Mouse (Mus musculus) forebrain, embryonic 13.5 days (tissue): Measurements from ENCODE around the gene P2rx5. TPM values are rescaled to one million over a fixed set of nuclear protein-coding genes. Genes with fewer than 3 reads are reported as not detected.

Experiments
- ATAC-seq: fragments of 200-750 bp; cut with Nextera tagmentation; 2 replicates; pipeline ENCODE4 v1.8.0; 2017
- H3K27ac ChIP-seq: fragments of 300-500 bp; sonication (generic); 2 replicates; pipeline ENCODE4 v1.5.1; 2015; ENCODE audit warnings: inconsistent platforms, mild to moderate bottlenecking, moderate library complexity
- H3K27me3 ChIP-seq: fragments of 300-500 bp; sonication (generic); 2 replicates; pipeline ENCODE4 v1.6.1; 2015; ENCODE audit warnings: mild to moderate bottlenecking, inconsistent platforms
- H3K36me3 ChIP-seq: fragments of 300-500 bp; sonication (generic); 2 replicates; pipeline ENCODE4 v1.6.1; 2015; ENCODE audit warnings: mild to moderate bottlenecking, inconsistent platforms; ENCODE audit not compliant: poor library complexity, severe bottlenecking
- H3K4me1 ChIP-seq: fragments of 300-500 bp; sonication (generic); 2 replicates; pipeline ENCODE4 v1.6.1; 2015; ENCODE audit warnings: inconsistent platforms
- H3K4me2 ChIP-seq: fragments of 300-500 bp; sonication (generic); 2 replicates; pipeline ENCODE4 v1.6.1; 2015; ENCODE audit warnings: inconsistent platforms, mild to moderate bottlenecking, moderate library complexity
- H3K4me3 ChIP-seq: fragments of 300-500 bp; sonication (generic); 2 replicates; pipeline ENCODE4 v1.5.1; 2015; ENCODE audit warnings: mild to moderate bottlenecking, inconsistent platforms
- H3K9ac ChIP-seq: fragments of 300-500 bp; sonication (generic); 2 replicates; pipeline ENCODE4 v1.6.1; 2015; ENCODE audit warnings: mild to moderate bottlenecking, inconsistent platforms
- H3K9me3 ChIP-seq: fragments of 300-500 bp; sonication (generic); replicated peaks from 2 replicates; pipeline ENCODE4 v1.6.1; 2016; ENCODE audit warnings: inconsistent platforms
- WGBS: fragments of 180-500 bp; shearing (Covaris S2); methylation state at CpG from one replicate; pipeline ENCODE4 v1.1.7; 2015; 5-methylcytosine and 5-hydroxymethylcytosine counted together
- polyA plus RNA-seq: library from polyadenylated mRNA; unstranded; fragments of >200 nt; fragmentation: Nextera tagmentation; extraction: Ambion mirVana; gene quantifications from 2 replicates; pipeline ENCODE4 v1.2.1, GENCODE M21; 2015

P2rx5 gene
- polyA plus RNA-seq, 1 experiment from 2014 or later = 0.26 TPM

- peak within 1 kb of the TSS; percentile 91 for H3K4me3 ChIP-seq
- H3K9ac ChIP-seq = peak within 1 kb of the TSS; percentile 90
- H3K4me1 ChIP-seq = peaks cover 32% of the 10 kb centered on the region
- H3K36me3 ChIP-seq = peaks cover 31% of the 10 kb centered on the region
- peak within 1 kb of the TSS; percentile 79 for H3K27ac ChIP-seq
- H3K4me2 ChIP-seq = peak within 1 kb of the TSS; percentile 84
- WGBS = under 1% methylated on average over 81 of the region's 81 CpGs
- H3K27me3 ChIP-seq = no peaks in the 10 kb centered on the region
- no peaks in the 10 kb centered on the region for H3K9me3 ChIP-seq
- peak; percentile 98 for ATAC-seq
These were observed 16.6 kb downstream of the P2rx5 start, which contains the start of the genes Emc6 and Tax1bp3 for GRCm38 (mm10) chr11:73176608-73177508. Emc6 (minus strand) TSS chr11:73177037. Tax1bp3 (plus strand) TSS chr11:73177083.

- no peak for ATAC-seq
- H3K36me3 ChIP-seq = peaks cover 32% of the 10 kb centered on the region
- peak overlapping the region; percentile 79 for H3K27ac ChIP-seq
- peak overlapping the region; percentile 90 for H3K9ac ChIP-seq
- H3K9me3 ChIP-seq = no peaks in the 10 kb centered on the region
- peaks cover 32% of the 10 kb centered on the region for H3K4me1 ChIP-seq
- H3K4me3 ChIP-seq = peak overlapping the region; percentile 91
- under 1% methylated on average over 28 of the region's 28 CpGs for WGBS
- peak overlapping the region; percentile 63 for H3K4me2 ChIP-seq
- H3K27me3 ChIP-seq = no peaks in the 10 kb centered on the region
These were observed 17.3 kb downstream of the P2rx5 start for GRCm38 (mm10) chr11:73177509-73177875.

- peaks cover 32% of the 10 kb centered on the region for H3K4me1 ChIP-seq
- H3K9me3 ChIP-seq = no peaks in the 10 kb centered on the region
- WGBS = 0% methylated on average over 2 of the region's 2 CpGs
- H3K4me2 ChIP-seq = peak overlapping the region; percentile 63
- no peaks in the 10 kb centered on the region for H3K27me3 ChIP-seq
- H3K9ac ChIP-seq = peak overlapping the region; percentile 90
- H3K27ac ChIP-seq = peak overlapping the region; percentile 79
- H3K4me3 ChIP-seq = peak overlapping the region; percentile 91
- peaks cover 32% of the 10 kb centered on the region for H3K36me3 ChIP-seq
- ATAC-seq = no peak
These were observed 17.7 kb downstream of the P2rx5 start for GRCm38 (mm10) chr11:73177895-73178294.

GRCm38 (mm10) chr11:73185872-73186615, 25.8 kb downstream of the P2rx5 start:
- ATAC-seq = no peak
- no peak overlapping the region for H3K27ac ChIP-seq
- no peaks in the 10 kb centered on the region for H3K27me3 ChIP-seq
- H3K9ac ChIP-seq = no peak overlapping the region
- H3K36me3 ChIP-seq = peaks cover 84% of the 10 kb centered on the region
- H3K9me3 ChIP-seq = no peaks in the 10 kb centered on the region
- H3K4me1 ChIP-seq = no peaks in the 10 kb centered on the region
- H3K4me2 ChIP-seq = no peak overlapping the region
- no peak overlapping the region for H3K4me3 ChIP-seq
- 93% methylated on average over 10 of the region's 10 CpGs for WGBS

GRCm38 (mm10) chr11:73187231-73187630, 27.0 kb downstream of the P2rx5 start:
- Histone ChIP-seq H3K4me3 (no peak overlapping the region), H3K27me3 (no peaks in the 10 kb centered on the region), H3K27ac (no peak overlapping the region), H3K4me2 (no peak overlapping the region), H3K9ac (no peak overlapping the region), H3K36me3 (peaks cover 92% of the 10 kb centered on the region), H3K9me3 (no peaks in the 10 kb centered on the region), H3K4me1 (no peaks in the 10 kb centered on the region)
- WGBS = 91% methylated on average over 6 of the region's 6 CpGs
- no peak for ATAC-seq

- WGBS = 79% methylated on average over 6 of the region's 6 CpGs
- Histone ChIP-seq H3K27me3 (no peaks in the 10 kb centered on the region), H3K36me3 (peaks cover 52% of the 10 kb centered on the region), H3K4me2 (no peak overlapping the region), H3K4me1 (peaks cover 10% of the 10 kb centered on the region), H3K27ac (no peak overlapping the region), H3K9me3 (no peaks in the 10 kb centered on the region), H3K9ac (no peak overlapping the region), H3K4me3 (no peak overlapping the region)
- no peak for ATAC-seq
These were observed 32.8 kb downstream of the P2rx5 start for GRCm38 (mm10) chr11:73193047-73193446.

- Histone ChIP-seq H3K27ac (no peak overlapping the region), H3K27me3 (no peaks in the 10 kb centered on the region), H3K36me3 (peaks cover 40% of the 10 kb centered on the region), H3K4me1 (peaks cover 16% of the 10 kb centered on the region), H3K9me3 (no peaks in the 10 kb centered on the region), H3K4me3 (no peak overlapping the region), H3K4me2 (no peak overlapping the region), H3K9ac (no peak overlapping the region)
- no peak for ATAC-seq
- 78% methylated on average over 2 of the region's 2 CpGs for WGBS
These were observed 34.2 kb downstream of the P2rx5 start for GRCm38 (mm10) chr11:73194444-73194843.

- no peaks in the 10 kb centered on the region for H3K9me3 ChIP-seq
- H3K4me1 ChIP-seq = peaks cover 21% of the 10 kb centered on the region
- H3K4me2 ChIP-seq = peak overlapping the region; percentile 96
- no peaks in the 10 kb centered on the region for H3K27me3 ChIP-seq
- H3K36me3 ChIP-seq = peaks cover 5% of the 10 kb centered on the region
- no peak overlapping the region for H3K27ac ChIP-seq
- H3K4me3 ChIP-seq = peak overlapping the region; percentile 66
- peak overlapping the region; percentile 77 for H3K9ac ChIP-seq
- ATAC-seq = no peak
- 9% methylated on average over 1 of the region's 1 CpGs for WGBS
These were observed 38.0 kb downstream of the P2rx5 start for GRCm38 (mm10) chr11:73198190-73198589.

- Histone ChIP-seq H3K27ac (no peak within 1 kb of the TSS), H3K9ac (peak within 1 kb of the TSS; percentile 77), H3K4me2 (peak within 1 kb of the TSS; percentile 96), H3K4me3 (peak within 1 kb of the TSS; percentile 66), H3K4me1 (peaks cover 21% of the 10 kb centered on the region), H3K27me3 (no peaks in the 10 kb centered on the region), H3K36me3 (peaks cover 5% of the 10 kb centered on the region), H3K9me3 (no peaks in the 10 kb centered on the region)
- peak; percentile 96 for ATAC-seq
- 1% methylated on average over 22 of the region's 22 CpGs for WGBS
These were observed 38.5 kb downstream of the P2rx5 start, which contains the start of gene Ctns for GRCm38 (mm10) chr11:73198603-73199229. Ctns (minus strand) TSS chr11:73199042.

GRCm38 (mm10) chr11:73199230-73199712, 39.0 kb downstream of the P2rx5 start, which contains the start of gene Shpk:
Shpk (plus strand) TSS chr11:73199460.
- peak within 1 kb of the TSS; percentile 77 for H3K9ac ChIP-seq
- H3K9me3 ChIP-seq = no peaks in the 10 kb centered on the region
- H3K4me2 ChIP-seq = peak within 1 kb of the TSS; percentile 96
- peak within 1 kb of the TSS; percentile 66 for H3K4me3 ChIP-seq
- 0% methylated on average over 32 of the region's 32 CpGs for WGBS
- peak; percentile 98 for ATAC-seq
- H3K27me3 ChIP-seq = no peaks in the 10 kb centered on the region
- H3K27ac ChIP-seq = no peak within 1 kb of the TSS
- peaks cover 21% of the 10 kb centered on the region for H3K4me1 ChIP-seq
- peaks cover 5% of the 10 kb centered on the region for H3K36me3 ChIP-seq

GRCm38 (mm10) chr11:73199879-73200278, 39.7 kb downstream of the P2rx5 start:
- no peak for ATAC-seq
- H3K9ac ChIP-seq = peak overlapping the region; percentile 77
- no peaks in the 10 kb centered on the region for H3K9me3 ChIP-seq
- peak overlapping the region; percentile 66 for H3K4me3 ChIP-seq
- no peak overlapping the region for H3K27ac ChIP-seq
- 4% methylated on average over 12 of the region's 12 CpGs for WGBS
- peaks cover 5% of the 10 kb centered on the region for H3K36me3 ChIP-seq
- H3K27me3 ChIP-seq = no peaks in the 10 kb centered on the region
- H3K4me2 ChIP-seq = peak overlapping the region; percentile 96
- H3K4me1 ChIP-seq = peaks cover 21% of the 10 kb centered on the region
